Mouse (Mus musculus) lung, adult 2 months (tissue): ENCODE results near the gene Syne3. TPM values are rescaled to one million over a fixed set of nuclear protein-coding genes. Genes with fewer than 3 reads are reported as not detected.

Experiments used
- DNase-seq: peaks from one replicate; pipeline ENCODE4 v3.0.0; 2022
- H3K4me1 ChIP-seq: fragments of 200-500 bp; 2 replicates; pipeline ENCODE4 v1.6.1; 2011; ENCODE audit warnings: low read length; ENCODE audit not compliant: control insufficient read depth, insufficient read depth
- H3K4me3 ChIP-seq: fragments of 200-500 bp; replicated peaks from 2 replicates; pipeline ENCODE3; 2011; ENCODE audit warnings: low read depth, mild to moderate bottlenecking, control low read depth, low read length; ENCODE audit errors: extremely low read depth
- CTCF ChIP-seq: fragments of 200-500 bp; IDR thresholded peaks from 2 replicates; pipeline ENCODE4 v1.5.1; 2011; ENCODE audit warnings: mild to moderate bottlenecking, low read length, control low read depth; ENCODE audit not compliant: insufficient read depth
- POLR2A ChIP-seq: fragments of 200-500 bp; IDR thresholded peaks from 2 replicates; pipeline ENCODE4 v1.6.1; 2011; ENCODE audit warnings: low read depth, mild to moderate bottlenecking, control low read depth, low read length, borderline replicate concordance; ENCODE audit errors: extremely low read depth
- WGBS: fragments of 180-500 bp; shearing (Covaris S2); methylation state at CpG from one replicate; pipeline ENCODE4 v1.1.7; 2018; 5-methylcytosine and 5-hydroxymethylcytosine counted together
- polyA plus RNA-seq: library from polyadenylated mRNA; depleted of rRNA; stranded (reverse); fragments of >200 nt; gene quantifications from 2 replicates; pipeline ENCODE4 v1.2.3, GENCODE M21; 2012; rRNA removed

Gene Syne3
- polyA plus RNA-seq, 1 experiment: 3.5 TPM

- DNase-seq: no peak
- Histone ChIP-seq H3K4me1 (no peaks in the 10 kb centered on the region), H3K4me3 (no peak overlapping the region)
- 93% methylated on average over 3 of the region's 3 CpGs for WGBS
- TF ChIP-seq POLR2A (no peak), CTCF (no peak)
Measured at GRCm38 (mm10) chr12:104892245-104892644, 117.4 kb downstream of the Syne3 start.

DNA sequence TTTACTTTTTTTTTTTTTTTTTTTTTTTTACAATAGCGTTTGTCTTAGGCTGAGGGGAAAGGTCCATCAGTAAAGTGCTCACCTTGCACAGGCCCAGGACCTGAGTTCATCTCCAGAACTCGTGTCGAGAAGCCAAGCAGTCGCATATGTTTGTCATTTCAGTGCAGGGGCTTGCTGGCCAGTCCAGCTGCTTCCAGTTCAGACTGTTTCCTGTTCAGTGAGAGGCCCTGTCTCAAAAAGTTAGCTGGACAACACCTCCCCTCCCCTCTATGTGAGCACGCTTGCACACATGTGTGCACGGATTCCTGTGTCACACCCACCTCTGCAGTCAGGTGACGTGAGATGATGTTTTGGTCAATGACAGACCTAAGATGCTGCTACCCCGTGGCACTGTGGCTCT lies 119.5 kb downstream of the Syne3 start:
- Histone ChIP-seq H3K4me1 (no peaks in the 10 kb centered on the region), H3K4me3 (no peak overlapping the region)
- 83% methylated on average over 8 of the region's 8 CpGs for WGBS
- DNase-seq: no peak
- TF ChIP-seq POLR2A: no peak
- TF ChIP-seq CTCF: no peak

- no peaks in the 10 kb centered on the region for H3K4me1 ChIP-seq
- DNase-seq: no peak
- TF ChIP-seq CTCF (no peak), POLR2A (no peak)
- 75% methylated on average over 7 of the region's 7 CpGs for WGBS
- H3K4me3 ChIP-seq: no peak overlapping the region
Measured at GRCm38 (mm10) chr12:104886104-104886503, 123.5 kb downstream of the Syne3 start.

GRCm38 (mm10) chr12:104882533-104882932 lies 127.1 kb downstream of the Syne3 start:
- WGBS: 50% methylated on average over 5 of the region's 5 CpGs
- Histone ChIP-seq H3K4me1 (no peaks in the 10 kb centered on the region), H3K4me3 (no peak overlapping the region)
- no peak for TF ChIP-seq CTCF
- no peak for TF ChIP-seq POLR2A
- no peak for DNase-seq

DNA sequence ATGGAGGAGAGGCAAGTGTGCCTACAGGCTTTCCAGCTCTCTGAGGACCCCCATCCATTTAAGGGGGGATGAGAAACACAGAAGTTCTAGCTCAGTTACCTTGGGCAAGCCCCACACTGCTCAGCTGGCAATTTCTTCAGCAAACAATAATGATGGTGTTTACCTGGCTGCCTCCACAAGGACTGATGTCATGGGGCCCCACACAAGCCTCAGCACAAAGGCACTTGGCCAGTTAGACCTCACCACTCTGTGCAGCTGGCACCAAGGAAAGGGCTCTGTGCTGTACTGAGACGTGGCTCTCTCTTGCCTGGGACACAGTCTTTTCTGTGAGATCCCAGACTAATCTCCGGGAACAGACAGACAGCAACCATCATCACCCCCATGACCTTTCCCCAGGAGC lies 127.5 kb downstream of the Syne3 start:
- no peak for DNase-seq
- H3K4me3 ChIP-seq: no peak overlapping the region
- TF ChIP-seq CTCF: no peak
- TF ChIP-seq POLR2A: no peak
- H3K4me1 ChIP-seq: no peaks in the 10 kb centered on the region
- WGBS: 41% methylated on average over 2 of the region's 2 CpGs

DNA sequence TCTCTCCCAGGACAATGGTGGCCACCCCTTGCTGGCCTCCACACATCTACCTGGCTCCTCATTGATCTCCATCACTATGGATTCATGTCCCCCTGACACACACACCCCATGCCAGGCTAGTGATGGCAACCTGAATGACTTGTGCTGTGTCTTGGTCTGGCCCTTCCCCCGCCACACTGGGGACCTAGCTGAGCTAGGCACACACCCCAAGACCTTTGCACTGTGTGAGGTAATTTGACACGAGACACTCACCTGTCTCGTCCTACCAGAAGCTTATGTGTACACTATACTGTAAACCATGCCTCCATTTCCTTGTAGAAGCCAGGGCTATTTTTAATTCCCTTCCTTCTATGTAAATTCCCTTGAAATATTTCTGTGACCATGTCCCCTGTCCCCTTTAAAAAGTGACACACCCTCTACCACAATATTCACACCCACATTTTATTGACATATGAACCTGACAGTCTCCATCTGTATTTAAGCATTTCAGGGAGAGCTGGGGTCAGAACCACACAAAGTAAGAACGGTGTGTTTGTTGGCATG lies 128.0 kb downstream of the Syne3 start:
- WGBS: 62% methylated on average over 4 of the region's 4 CpGs
- no peaks in the 10 kb centered on the region for H3K4me1 ChIP-seq
- TF ChIP-seq CTCF (no peak), POLR2A (no peak)
- no peak for DNase-seq
- H3K4me3 ChIP-seq: no peak overlapping the region

GRCm38 (mm10) chr12:104880367-104880766 lies 129.2 kb downstream of the Syne3 start:
- no peak overlapping the region for H3K4me3 ChIP-seq
- WGBS: 72% methylated on average over 12 of the region's 12 CpGs
- H3K4me1 ChIP-seq: no peaks in the 10 kb centered on the region
- no peak for DNase-seq
- TF ChIP-seq POLR2A (no peak), CTCF (no peak)

Other genes with a start within 250 kb of the Syne3 start
- 3.4 and 6.1 TPM in 2 replicates for gene Clmn, start 144.7 kb downstream of the Syne3 start, polyA plus RNA-seq
- gene Glrx5, start 22.9 kb upstream of the Syne3 start, polyA plus RNA-seq: 43.1 and 54.7 TPM in 2 replicates
- not detected in 2 replicates for gene Tcl1b2, start 136.2 kb upstream of the Syne3 start, polyA plus RNA-seq
- gene Tcl1b1, start 149.9 kb upstream of the Syne3 start, polyA plus RNA-seq: not detected in 2 replicates
- not detected in 2 replicates for gene Tcl1b5, start 166.5 kb upstream of the Syne3 start, polyA plus RNA-seq
- not detected in 2 replicates for gene Tcl1b3, start 181.2 kb upstream of the Syne3 start, polyA plus RNA-seq
- gene Tcl1b4, start 192.1 kb upstream of the Syne3 start, polyA plus RNA-seq: not detected in 2 replicates
- gene Tcl1, start 213.0 kb upstream of the Syne3 start, polyA plus RNA-seq: not detected in 2 replicates